Mouse (Mus musculus) brain, embryonic 14.5 days (tissue): ENCODE measurements around the gene Cyren. TPM values are rescaled to one million over a fixed set of nuclear protein-coding genes. Genes with fewer than 3 reads are reported as not detected.
A peak's percentile ranks its signal among the peaks of the same experiment; 100 is the strongest.

Experiments
- DNase-seq: peaks from one replicate; pipeline ENCODE4 v3.0.0-alpha.2; 2011; ENCODE audit warnings: low read depth
- CTCF ChIP-seq: fragments of 200-500 bp; IDR thresholded peaks from 2 replicates; pipeline ENCODE4 v1.5.1; 2012; ENCODE audit warnings: inconsistent platforms, mild to moderate bottlenecking, moderate library complexity, borderline replicate concordance; ENCODE audit not compliant: insufficient read depth, insufficient read length; ENCODE audit errors: extremely low read depth
- POLR2A ChIP-seq: fragments of 200-500 bp; IDR thresholded peaks from 2 replicates; pipeline ENCODE4 v1.6.1; 2012; ENCODE audit warnings: mild to moderate bottlenecking, inconsistent platforms, borderline replicate concordance; ENCODE audit not compliant: poor library complexity, insufficient read depth, insufficient read length, severe bottlenecking; ENCODE audit errors: extremely low read depth
- polyA plus RNA-seq: library from polyadenylated mRNA; depleted of rRNA; stranded (reverse); fragments of >200 nt; gene quantifications from 2 replicates; pipeline ENCODE4 v1.2.3, GENCODE M21; 2012

The Cyren gene
- polyA plus RNA-seq, 1 experiment = 12.4 TPM

DNA sequence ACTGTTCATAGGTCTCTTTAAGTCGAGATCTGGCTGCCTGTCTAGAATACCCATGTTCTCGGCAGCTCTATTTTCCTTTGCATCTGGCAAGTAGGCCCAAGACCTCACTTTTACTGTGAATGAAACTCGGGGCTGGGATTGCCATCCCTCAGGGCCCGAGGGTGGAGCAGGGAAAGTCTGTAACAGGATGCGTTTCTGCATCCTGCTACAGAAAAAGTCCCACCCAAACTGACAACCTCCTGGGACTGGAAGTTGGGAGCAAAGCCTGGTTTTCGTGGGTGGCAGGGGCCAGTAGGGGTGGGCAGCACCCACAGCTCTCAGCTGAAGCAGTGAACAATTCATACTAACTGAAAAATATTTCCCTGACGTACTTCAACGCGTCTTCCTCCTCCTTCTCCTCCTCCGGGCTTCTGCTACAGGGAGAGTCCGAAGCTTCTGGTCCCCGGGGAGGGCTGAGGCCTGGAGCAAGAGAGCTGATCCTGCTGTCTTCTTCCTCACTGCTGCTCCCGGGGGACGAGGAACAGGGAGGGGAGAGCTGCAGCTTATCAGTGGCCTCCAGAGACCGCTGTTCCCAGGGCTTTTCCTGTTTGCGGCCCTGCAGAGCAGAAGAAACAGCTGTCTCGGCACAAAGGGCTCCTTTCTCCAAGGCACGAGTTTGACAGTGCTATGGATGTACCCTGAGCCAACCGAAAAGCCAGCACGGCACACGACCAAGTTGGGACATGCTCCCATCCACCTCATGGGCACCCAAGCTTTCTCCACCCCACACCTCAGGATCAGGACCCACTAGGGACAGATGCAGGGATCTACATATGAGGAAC lies 3.5 kb downstream of the Cyren start:
- TF ChIP-seq POLR2A = no peak
- no peak for TF ChIP-seq CTCF
- peak; percentile 6 for DNase-seq

DNA sequence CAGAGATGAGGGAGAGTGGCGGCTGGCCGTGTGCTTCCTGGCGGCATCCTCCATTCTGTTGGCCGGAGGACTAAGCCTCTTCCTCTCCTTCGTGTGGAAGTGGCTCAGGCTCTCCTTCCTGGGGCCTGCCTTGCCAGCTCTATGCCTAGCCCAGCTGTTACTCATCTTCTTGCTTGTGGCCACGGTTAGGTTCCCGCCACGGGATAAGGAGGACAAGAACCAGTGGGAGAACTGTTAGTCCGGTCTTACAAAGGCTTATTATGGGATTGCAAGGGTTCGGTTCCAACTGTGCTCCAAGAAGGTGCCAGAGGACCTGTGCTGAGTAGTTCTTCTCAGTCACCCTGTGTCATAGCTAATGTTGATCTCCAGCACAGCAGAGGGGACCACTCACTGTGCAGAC lies 5.0 kb downstream of the Cyren start:
- DNase-seq = no peak
- TF ChIP-seq POLR2A (no peak), CTCF (no peak)

DNA sequence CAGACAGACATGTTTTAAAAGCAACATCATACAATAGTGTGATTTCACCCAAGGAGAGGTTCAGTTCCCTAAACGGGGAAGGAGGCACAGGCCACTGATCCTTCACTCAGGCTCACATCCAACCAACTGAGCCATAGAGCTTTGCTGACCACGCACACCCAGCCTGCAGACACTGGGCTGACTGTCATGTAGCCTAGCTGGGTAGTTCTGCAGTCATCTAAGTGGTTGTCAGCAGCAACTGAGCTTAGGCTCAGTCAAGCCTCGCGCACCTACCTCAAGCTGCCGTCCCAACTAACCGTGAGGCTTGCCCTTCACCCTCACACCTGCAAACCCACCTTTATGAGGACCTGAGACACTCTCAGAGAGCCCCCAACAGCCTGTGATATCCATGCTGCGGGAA lies 5.9 kb downstream of the Cyren start:
- TF ChIP-seq CTCF (no peak), POLR2A (no peak)
- DNase-seq = no peak

DNA sequence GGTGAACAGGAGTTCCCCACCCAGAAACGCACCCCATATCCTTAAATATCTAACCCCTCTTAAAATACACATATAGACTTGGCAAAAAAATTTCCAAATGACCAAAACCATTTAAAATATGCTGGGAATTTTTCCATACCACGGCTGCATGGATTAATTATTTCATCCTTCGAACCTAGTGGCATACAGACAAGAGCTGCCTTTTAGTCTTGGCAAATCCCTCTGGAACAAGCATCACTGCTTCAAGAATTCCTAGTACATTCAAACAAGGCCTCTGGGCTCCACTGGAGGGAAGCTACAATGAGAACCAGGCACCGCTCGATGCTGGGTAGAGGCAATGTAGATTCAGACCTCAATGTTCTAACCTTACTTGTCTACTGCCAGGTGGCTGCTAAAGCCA lies 7.1 kb downstream of the Cyren start:
- TF ChIP-seq CTCF = no peak
- TF ChIP-seq POLR2A = no peak
- DNase-seq = no peak

DNA sequence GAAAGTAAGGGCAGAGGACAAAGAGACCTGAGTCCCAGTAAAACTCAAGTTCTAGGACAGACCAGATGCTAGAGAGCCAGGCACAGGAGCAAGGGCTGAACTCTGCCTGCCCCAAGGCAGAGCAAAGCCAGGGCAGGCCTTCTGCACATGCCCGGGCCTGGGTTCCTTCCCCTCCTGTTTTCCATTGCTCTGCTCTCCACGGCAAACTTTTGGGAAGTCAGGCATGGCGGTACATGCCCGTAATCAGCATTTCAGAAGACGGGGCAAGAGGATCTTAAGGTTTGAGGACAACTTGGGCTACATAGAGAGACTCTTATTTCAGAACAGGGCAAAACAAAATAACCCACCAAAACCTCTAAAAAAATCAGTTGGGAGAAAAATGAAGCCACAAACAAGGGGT lies 7.7 kb downstream of the Cyren start:
- TF ChIP-seq CTCF (no peak), POLR2A (no peak)
- no peak for DNase-seq

DNA sequence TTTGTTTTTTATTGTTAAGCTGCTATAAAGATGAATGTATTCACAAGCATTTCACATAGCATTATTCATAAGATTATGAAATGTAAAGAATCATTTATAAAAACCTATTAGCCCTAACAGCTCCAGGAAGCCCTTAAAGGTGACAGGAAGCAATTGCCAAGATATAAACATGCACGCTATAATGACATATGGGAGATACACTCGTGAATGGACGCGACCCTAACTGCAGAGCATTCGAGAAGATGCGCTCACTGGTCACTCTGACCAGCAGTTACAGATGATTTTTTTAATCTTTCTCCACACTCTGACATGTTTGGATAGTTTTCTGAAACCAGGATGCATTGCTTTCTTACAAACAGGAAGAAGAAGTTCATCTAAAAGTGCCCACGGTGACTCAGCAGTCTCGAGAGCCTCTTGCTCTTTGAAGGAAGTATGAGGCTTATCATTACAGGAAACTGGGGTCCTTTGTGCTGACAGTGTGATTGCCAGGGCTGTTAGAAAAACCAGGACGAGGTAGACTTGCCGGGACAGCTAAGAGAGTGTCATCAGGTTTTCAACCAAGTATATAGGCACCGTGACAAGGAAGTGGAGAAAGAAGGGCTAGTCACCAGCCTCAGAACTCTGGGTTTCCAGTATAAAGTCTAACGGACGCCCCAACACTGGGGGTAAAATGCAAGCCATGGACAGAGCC lies 8.5 kb downstream of the Cyren start:
- peak; percentile 12 for DNase-seq
- TF ChIP-seq POLR2A (no peak), CTCF (no peak)

DNA sequence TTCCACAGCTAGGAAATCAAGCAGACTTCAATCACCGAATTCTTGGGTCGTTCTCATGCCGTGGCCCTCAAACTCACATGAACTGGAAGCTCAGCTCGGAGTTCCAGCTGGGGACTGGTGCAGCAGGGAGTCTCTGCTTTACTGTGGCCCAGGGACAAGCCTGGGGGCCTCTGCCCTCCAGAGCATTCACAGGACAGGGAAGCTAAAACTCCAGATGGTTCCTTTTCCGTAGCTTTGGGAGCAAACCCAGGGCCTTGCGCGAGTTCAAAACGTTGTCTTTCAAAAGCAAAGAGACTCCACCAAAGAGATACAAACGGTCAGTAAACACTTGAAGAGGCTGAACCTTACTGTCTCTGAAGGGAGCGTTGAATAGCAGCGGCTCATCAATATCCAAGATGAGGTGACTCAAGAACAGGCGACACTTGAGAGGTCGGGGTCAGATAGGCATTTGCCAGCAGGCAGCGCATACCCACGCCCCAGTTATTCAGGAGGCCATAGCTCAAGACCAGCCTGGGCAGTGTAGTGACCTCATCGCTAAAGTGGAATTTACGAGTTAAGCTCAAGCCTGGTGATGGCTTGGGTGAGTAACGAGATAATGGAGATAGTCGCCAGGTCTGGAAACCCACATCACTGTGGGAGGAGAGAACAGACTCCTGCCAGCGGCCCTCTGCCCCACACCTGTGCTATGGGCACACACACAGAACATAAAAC lies 9.2 kb downstream of the Cyren start:
- no peak for DNase-seq
- TF ChIP-seq POLR2A = no peak
- TF ChIP-seq CTCF = no peak

DNA sequence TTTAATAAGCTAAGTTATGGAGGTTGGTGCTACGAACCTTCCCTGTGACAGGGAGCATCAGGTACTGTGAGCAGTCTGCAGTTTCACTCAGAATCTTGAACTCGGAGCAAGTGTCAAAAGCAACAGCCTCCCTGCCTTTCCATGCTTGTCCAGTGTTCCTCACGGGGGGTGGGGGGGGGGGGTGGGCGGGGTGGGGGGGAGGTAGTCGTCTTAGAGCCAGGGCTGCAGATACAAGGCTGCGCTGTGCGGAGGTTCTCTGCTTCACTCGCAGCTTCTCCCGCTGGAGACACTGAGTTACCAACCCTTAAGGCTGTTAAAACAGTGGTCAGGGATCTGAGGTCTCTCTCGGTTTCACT lies 9.9 kb downstream of the Cyren start:
- no peak for DNase-seq
- TF ChIP-seq CTCF (no peak), POLR2A (no peak)

DNA sequence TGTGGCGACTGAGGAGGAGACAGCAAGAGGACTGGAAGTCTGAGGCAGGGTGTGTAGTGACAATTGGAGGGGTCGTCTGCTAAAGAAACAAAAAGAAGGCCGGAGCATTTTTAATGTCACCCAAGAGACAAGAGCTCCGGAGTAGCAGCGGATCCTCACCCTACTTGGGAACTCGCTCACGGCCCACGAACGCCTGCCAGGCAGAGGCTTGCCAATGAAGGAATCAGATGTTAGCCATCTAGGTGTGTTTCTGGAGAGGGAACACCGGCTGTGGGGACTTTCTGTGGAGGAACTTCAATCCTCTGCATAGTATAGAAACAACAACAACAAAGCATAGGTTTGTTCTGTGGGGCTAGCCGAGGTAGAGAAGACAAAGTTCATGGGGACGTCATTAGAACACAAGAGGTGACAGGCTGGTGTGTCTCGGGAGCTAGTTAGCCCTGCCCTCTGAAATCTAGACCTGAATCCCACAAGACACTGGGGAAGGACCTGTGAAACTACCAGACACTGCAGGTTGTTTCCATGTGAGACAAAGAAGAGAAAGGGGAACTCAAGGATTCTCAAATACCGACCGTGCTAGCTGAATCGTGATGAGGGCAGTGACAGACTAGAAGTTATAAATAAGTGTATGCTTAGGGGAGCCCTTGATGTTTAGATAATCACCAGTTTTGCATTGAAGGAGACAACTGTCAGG lies 10.4 kb downstream of the Cyren start:
- DNase-seq = no peak
- no peak for TF ChIP-seq POLR2A
- no peak for TF ChIP-seq CTCF

DNA sequence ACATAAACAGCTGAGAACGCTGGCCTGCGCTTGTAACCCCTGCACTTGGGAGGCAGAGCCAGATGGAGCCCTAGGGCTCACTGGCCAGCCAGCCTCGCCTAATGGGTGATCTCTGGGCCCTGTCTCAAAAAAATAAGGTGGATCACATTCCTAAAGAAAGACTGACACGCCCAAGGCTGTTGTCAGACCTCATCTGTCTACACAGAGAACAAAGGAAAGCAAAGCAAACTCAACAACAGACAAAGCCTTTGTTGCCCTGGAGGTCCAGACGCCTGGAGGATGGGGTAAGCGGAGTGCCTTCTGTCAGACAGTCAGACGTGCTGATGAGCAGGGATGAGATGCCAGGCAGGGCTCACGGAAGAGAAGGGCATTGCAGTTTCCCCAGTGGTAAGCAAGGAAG lies 11.1 kb downstream of the Cyren start:
- TF ChIP-seq CTCF = no peak
- TF ChIP-seq POLR2A = no peak
- no peak for DNase-seq
